Mouse (Mus musculus) B cell, adult 67 days (primary cell): Measurements from ENCODE around the gene Tpbg. TPM values are rescaled to one million over a fixed set of nuclear protein-coding genes. Genes with fewer than 3 reads are reported as not detected.

Source experiments
- total RNA-seq, 2 experiments: library from RNA; stranded (reverse); gene quantifications; 4 replicates each; pipeline ENCODE4 v1.2.4; 2023

Gene Tpbg
- not detected for total RNA-seq

GRCm38 (mm10) chr9:85842351-85843011, at the start of gene Tpbg:
TSS of gene Tpbg (plus strand) at chr9:85842380.

Other genes starting within 250 kb of the Tpbg start
- 10 to 100 TPM; 46.9 to 53.2 TPM for gene Ibtk, start 93.0 kb upstream of the Tpbg start, total RNA-seq